Mouse (Mus musculus) CD4-positive helper T cell, adult 2 months (primary cell): Measurements from ENCODE around the gene Alx1.

Experiments used
- DNase-seq: peaks from one replicate; pipeline ENCODE4 v3.0.0-alpha.2; 2012; ENCODE audit warnings: low read depth, missing footprints, low spot score

Gene Alx1

DNA sequence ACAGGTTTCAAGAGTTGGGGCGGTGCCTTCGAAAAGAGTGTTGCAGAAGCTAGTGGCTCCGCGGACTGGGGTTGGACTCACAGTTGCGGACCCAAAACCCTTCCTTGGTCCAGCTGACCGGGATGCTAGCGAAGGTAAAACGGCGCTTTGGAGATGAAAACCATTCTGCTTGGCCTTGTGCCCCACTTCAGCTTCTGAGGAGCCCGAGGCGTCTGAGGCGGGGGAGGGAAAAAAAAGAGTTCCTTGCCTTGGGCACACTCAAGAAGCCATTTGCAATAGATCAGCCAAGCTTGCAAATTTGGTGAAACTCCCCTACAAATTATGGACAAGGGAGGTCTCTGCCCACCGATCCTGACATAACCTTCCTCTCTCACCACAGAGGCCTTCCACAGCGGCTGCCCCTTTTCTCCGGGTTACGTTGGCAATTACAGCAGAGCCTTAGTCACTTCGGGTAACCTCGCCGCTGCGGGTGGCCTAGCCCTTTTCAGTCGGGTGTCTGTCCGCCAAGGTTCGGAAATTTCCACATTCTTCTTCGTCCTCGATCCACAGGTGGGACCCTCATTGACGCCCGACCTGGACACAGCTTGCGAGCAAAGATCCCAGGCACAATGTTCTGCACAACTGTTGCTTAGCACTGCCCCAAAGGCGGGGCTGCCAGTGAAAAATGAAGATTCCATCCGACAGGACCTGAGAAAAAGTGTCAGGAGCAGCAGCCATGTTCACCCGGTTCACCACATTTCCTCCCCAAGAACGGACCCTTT, at the start of gene Alx1:
Gene Alx1, minus strand, starts transcription at position 486 of the 761 bp plus-strand sequence.
- DNase-seq = no peak

DNA sequence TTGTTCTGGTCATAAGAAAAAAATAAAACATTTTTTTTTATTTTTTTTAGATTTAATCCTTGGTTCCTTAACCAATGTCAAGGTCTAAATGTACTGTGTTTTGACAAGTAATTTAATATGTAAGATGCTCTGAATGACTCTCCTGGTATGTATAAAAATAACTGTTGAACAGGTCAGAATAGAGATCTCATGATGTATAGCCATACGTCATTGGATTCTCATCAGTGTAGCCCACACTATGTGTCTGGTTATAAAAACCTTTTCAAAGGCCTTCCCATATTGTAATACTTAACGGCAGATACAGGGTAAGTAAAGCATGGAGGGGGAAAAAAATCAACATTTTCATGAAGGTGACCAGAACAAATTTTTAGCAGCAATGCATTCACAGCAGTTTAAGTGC, 19.6 kb upstream of the Alx1 start:
- no peak for DNase-seq

DNA sequence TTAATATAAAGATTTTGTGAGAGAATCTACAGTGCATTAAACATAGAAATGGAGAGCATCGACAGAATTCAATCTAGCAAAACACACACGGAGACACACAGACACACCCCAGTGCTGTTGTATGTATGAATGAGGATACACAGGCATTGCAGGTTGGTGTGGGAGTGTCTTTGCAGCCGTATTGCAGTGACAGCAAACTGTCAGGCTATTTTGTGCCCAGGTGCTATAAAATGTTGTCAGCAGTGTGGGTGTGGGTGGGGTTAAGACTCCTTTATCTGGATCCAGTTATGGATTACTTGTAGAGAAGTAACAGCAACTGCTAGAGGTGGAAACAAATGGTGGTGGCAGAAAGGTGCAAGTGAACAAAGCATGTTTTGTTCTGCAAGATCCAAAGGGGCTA, 16.6 kb upstream of the Alx1 start:
- DNase-seq = no peak

DNA sequence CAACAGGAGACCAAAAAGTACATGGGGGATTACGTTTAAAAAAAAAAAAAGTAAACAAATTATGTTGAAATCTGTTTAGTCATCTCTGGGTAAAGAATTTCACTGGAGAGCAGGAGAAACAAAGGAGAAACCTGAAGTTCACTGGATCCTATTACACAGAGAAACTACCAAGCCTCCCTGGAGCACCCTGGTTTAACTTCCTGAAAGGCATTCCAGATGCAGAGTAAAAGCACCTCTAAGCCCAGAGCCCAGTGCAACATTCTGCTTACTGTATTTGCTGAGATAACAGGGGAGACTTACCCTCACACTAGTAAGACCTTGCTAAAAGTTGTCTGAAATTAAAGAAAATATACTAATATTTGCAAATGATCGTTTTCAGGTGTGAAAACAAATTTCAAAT, 15.0 kb upstream of the Alx1 start:
- no peak for DNase-seq

- DNase-seq = no peak
Observed at GRCm38 (mm10) chr10:103035002-103035640, 5.1 kb upstream of the Alx1 start.

DNA sequence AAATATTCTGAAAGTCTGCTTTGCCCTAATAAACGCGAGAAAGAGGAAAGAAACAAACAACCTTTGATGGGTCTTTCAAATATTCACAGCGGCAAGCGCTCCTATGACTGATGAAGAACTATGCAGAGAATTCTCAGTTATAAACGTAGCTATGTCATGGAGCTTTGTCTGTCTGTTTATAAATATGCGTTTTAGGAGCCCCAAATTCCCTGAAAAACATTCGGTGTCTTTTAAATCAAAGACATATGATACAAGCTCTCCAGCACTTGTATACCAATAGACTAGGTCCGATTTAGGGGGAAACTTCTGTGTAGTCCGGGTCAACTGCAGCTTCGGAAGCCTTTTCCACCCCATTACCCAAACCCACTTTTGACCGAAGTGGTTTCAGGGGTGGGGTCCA, 916 bp upstream of the Alx1 start:
- DNase-seq = no peak

DNA sequence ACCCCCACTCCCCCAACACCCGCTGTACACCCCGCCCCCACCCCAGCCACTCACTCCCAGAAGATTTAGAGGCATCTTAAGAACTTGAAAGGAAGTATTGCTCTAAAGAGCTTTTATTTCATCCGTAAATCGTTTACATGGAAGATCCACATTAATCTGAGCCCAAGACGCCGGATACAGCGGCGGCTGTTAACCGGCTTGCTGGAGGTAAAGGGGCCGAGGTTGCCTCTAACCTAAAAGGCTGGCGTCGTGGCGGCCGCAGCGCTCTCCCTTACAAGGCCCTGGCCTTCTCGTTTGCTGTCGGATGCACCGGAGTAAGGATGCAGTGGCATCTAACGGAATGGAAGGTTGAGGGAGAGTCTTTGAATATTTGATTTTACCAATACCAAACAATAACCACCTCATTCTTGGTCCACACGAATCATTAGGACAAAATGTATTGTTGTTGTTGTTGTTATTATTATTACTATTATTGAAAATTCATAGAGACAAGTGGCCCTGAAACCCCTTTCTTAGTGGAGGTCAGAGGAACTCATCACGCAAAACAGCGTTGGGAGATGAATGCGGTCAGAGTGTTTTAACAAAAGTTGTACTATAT, 784 bp downstream of the Alx1 start:
- no peak for DNase-seq

- DNase-seq = no peak
Observed at GRCm38 (mm10) chr10:103028253-103029131, 1.5 kb downstream of the Alx1 start.

GRCm38 (mm10) chr10:103027931-103028252, 2.1 kb downstream of the Alx1 start:
- no peak for DNase-seq

- DNase-seq = no peak
Observed at GRCm38 (mm10) chr10:103027226-103027930, 2.6 kb downstream of the Alx1 start.

GRCm38 (mm10) chr10:103026636-103027225, 3.3 kb downstream of the Alx1 start:
- DNase-seq = no peak

DNA sequence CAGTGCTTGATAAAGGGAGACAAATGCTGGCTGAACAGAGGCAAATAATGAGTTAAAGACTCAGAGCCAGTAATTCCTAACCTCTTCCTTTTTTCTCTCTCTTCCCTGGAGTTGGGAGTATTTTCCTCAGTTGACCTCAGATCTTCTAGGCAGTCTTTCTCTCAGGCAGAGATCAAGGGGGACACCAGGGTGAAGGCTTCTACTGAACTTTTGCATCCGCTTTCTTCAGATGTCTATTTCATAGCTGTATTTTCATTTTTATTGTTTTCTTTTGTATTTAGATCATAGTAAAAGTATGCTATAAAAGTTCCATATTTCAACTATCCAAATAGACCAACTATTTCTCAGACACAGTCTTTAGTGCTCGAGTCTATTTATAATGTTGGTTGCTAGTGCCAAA, 27.5 kb downstream of the Alx1 start:
- DNase-seq = no peak

- DNase-seq = no peak
Observed at GRCm38 (mm10) chr10:103000902-103001301, 29.1 kb downstream of the Alx1 start.

DNA sequence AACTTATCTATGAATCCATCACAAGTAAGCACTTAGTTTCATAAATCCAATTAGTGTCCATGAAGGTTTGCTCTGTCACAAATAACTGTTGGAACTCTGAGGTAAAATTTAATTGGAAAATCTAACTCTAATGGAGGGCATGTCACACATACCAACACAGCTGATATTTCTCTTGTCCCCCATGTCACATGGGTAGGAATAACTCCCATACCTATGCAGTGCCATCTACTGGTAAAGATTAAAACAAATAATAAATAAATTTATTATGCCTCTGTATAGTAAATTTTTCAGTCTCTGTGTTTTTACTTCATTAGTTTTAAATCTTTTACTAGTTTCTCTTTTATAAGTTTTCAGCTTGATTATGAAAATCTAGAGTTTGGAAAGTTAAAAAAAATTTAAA, 30.4 kb downstream of the Alx1 start:
- no peak for DNase-seq

DNA sequence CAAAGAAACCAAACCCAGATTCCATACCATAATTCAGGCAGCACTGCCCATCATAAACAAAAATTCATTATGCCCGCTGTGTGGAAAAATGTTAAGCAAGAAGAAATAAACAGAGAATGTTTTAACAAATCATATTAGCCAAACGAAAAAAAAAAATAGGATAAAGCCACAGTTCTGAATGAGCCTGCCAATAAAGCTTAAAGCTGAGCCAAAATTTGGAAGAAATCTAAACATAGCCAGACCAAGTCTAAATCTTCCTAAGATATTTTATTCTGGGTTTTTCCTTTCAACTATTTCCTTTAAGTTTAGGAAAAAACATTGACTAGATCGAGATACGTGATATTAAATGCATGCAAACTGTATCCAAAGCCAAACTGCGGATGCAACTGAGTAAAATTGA, 54.9 kb downstream of the Alx1 start:
- no peak for DNase-seq

DNA sequence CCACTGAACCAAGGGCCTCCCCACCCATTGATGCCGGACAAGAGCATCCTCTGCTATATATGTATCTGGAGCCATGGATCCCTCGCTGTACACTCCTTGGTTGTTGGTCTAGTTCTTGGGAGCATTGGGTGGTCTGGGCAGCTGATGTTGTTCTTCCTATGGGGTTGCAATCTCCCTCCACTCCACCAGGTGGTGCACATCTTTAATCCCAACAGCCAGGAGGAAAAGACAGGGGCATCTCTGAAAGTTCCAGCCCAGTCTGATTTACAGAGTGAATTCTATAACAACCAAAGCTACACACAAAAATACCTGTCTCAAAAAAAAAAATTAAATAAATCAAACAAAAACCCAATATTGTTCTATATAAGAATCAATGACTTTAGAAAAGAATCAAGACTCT, 70.4 kb downstream of the Alx1 start:
- DNase-seq = no peak
